Mouse (Mus musculus): ENCODE measurements at regions not wholly inside any gene's neighbourhood (a gene's known extent, or its start where the extent isn't known, plus 50 kb on each side); places are given as distances from the start of the nearest gene placed in this dataset.

- H3K4me1 ChIP-seq (replicated peaks) = no peaks in the 10 kb centered on the region
- no peak for ATAC-seq
- H3K4me3 ChIP-seq (replicated peaks) = no peak overlapping the region
- H3K9ac ChIP-seq (replicated peaks) = no peak overlapping the region
- whole genome bisulfite sequencing = 87% methylated on average over 3 of the region's 3 CpGs
- H3K36me3 ChIP-seq = no peaks in the 10 kb centered on the region
- H3K9me3 ChIP-seq = no peaks in the 10 kb centered on the region
- no peaks in the 10 kb centered on the region for H3K27me3 ChIP-seq
- H3K27ac ChIP-seq = no peak overlapping the region
- H3K4me2 ChIP-seq (replicated peaks) = no peak overlapping the region
These were observed 80.0 kb downstream of the Tex36 start for GRCm38 (mm10) chr7:133521936-133522335.

GRCm38 (mm10) chr7:133518926-133519325, 83.0 kb downstream of the Tex36 start:
- Histone ChIP-seq H3K27me3 (no peaks in the 10 kb centered on the region), H3K4me1 (replicated peaks) (no peaks in the 10 kb centered on the region), H3K9ac (replicated peaks) (no peak overlapping the region), H3K4me3 (replicated peaks) (no peak overlapping the region), H3K4me2 (replicated peaks) (no peak overlapping the region), H3K36me3 (no peaks in the 10 kb centered on the region), H3K9me3 (no peaks in the 10 kb centered on the region), H3K27ac (no peak overlapping the region)
- WGBS = 83% methylated on average over 3 of the region's 3 CpGs
- ATAC-seq = no peak

GRCm38 (mm10) chr7:133517576-133517975, 84.4 kb downstream of the Tex36 start:
- 90% methylated on average over 5 of the region's 5 CpGs for WGBS

GRCm38 (mm10) chr7:133510926-133511325, 91.0 kb downstream of the Tex36 start:
- H3K9me3 ChIP-seq = no peaks in the 10 kb centered on the region
- H3K36me3 ChIP-seq = no peaks in the 10 kb centered on the region
- no peak overlapping the region for H3K9ac ChIP-seq (replicated peaks)
- H3K4me2 ChIP-seq (replicated peaks) = no peak overlapping the region
- no peak overlapping the region for H3K4me3 ChIP-seq (replicated peaks)
- 69% methylated on average over 5 of the region's 5 CpGs for WGBS
- H3K27ac ChIP-seq = no peak overlapping the region
- ATAC-seq = no peak
- H3K4me1 ChIP-seq (replicated peaks) = peaks cover 11% of the 10 kb centered on the region; the same call in 1 of the 2 replicates
- H3K27me3 ChIP-seq = 0 out of 2 replicates have a peak, but pooled peaks cover 2% of the 10 kb centered on the region

More at GRCm38 (mm10) chr7:133517576-133517975, 84.4 kb downstream of the Tex36 start:
- no peak for ATAC-seq
- no peaks in the 10 kb centered on the region for H3K36me3 ChIP-seq
- H3K4me2 ChIP-seq (replicated peaks) = no peak overlapping the region
- H3K27me3 ChIP-seq = no peaks in the 10 kb centered on the region
- H3K27ac ChIP-seq = no peak overlapping the region
- H3K9me3 ChIP-seq = no peaks in the 10 kb centered on the region
- no peak overlapping the region for H3K4me3 ChIP-seq (replicated peaks)
- no peaks in the 10 kb centered on the region for H3K4me1 ChIP-seq (replicated peaks)
- no peak overlapping the region for H3K9ac ChIP-seq (replicated peaks)

- 19% methylated on average over 4 of the region's 4 CpGs for WGBS
- H3K27ac ChIP-seq = no peak overlapping the region
- no peaks in the 10 kb centered on the region for H3K9me3 ChIP-seq
- H3K4me3 ChIP-seq (replicated peaks) = no peak overlapping the region
- H3K4me2 ChIP-seq (replicated peaks) = no peak overlapping the region
- H3K4me1 ChIP-seq (replicated peaks) = peaks cover 11% of the 10 kb centered on the region; the same call in 1 of the 2 replicates
- no peaks in the 10 kb centered on the region for H3K36me3 ChIP-seq
- no peak for ATAC-seq
- H3K27me3 ChIP-seq = 0 out of 2 replicates have a peak, but pooled peaks cover 2% of the 10 kb centered on the region
- no peak overlapping the region for H3K9ac ChIP-seq (replicated peaks)
These were observed 92.5 kb downstream of the Tex36 start for GRCm38 (mm10) chr7:133509486-133509885.

GRCm38 (mm10) chr7:133508370-133509012, 93.5 kb downstream of the Tex36 start:
- no peak for ATAC-seq
- Histone ChIP-seq H3K4me2 (replicated peaks) (no peak overlapping the region), H3K27ac (no peak overlapping the region), H3K36me3 (no peaks in the 10 kb centered on the region), H3K4me3 (replicated peaks) (no peak overlapping the region), H3K9ac (replicated peaks) (no peak overlapping the region), H3K27me3 (0 out of 2 replicates have a peak, but pooled peaks cover 2% of the 10 kb centered on the region), H3K4me1 (replicated peaks) (peaks cover 11% of the 10 kb centered on the region; the same call in 1 of the 2 replicates), H3K9me3 (no peaks in the 10 kb centered on the region)
- 64% methylated on average over 11 of the region's 11 CpGs for WGBS

GRCm38 (mm10) chr7:133505628-133506027, 96.3 kb downstream of the Tex36 start:
- peaks cover 15% of the 10 kb centered on the region for H3K4me1 ChIP-seq (replicated peaks)
- H3K4me3 ChIP-seq (replicated peaks) = no peak overlapping the region
- WGBS = 87% methylated on average over 2 of the region's 2 CpGs
- no peaks in the 10 kb centered on the region for H3K9me3 ChIP-seq
- no peak overlapping the region for H3K27ac ChIP-seq
- H3K36me3 ChIP-seq = no peaks in the 10 kb centered on the region
- no peak overlapping the region for H3K9ac ChIP-seq (replicated peaks)
- H3K27me3 ChIP-seq = 0 out of 2 replicates have a peak, but pooled peaks cover 8% of the 10 kb centered on the region
- no peak for ATAC-seq
- no peak overlapping the region for H3K4me2 ChIP-seq (replicated peaks)

GRCm38 (mm10) chr7:133503946-133504345, 98.0 kb downstream of the Tex36 start:
- H3K4me2 ChIP-seq (replicated peaks) = no peak overlapping the region
- no peaks in the 10 kb centered on the region for H3K36me3 ChIP-seq
- H3K9me3 ChIP-seq = no peaks in the 10 kb centered on the region
- no peak overlapping the region for H3K9ac ChIP-seq (replicated peaks)
- ATAC-seq = no peak
- H3K4me3 ChIP-seq (replicated peaks) = no peak overlapping the region
- H3K27me3 ChIP-seq = 0 out of 2 replicates have a peak, but pooled peaks cover 8% of the 10 kb centered on the region
- WGBS = 73% methylated on average over 5 of the region's 5 CpGs
- H3K27ac ChIP-seq = no peak overlapping the region
- peaks cover 6% of the 10 kb centered on the region for H3K4me1 ChIP-seq (replicated peaks)

- Histone ChIP-seq H3K9me3 (no peaks in the 10 kb centered on the region), H3K4me2 (replicated peaks) (no peak overlapping the region), H3K27me3 (0 out of 2 replicates have a peak, but pooled peaks cover 9% of the 10 kb centered on the region), H3K36me3 (no peaks in the 10 kb centered on the region), H3K4me3 (replicated peaks) (no peak overlapping the region), H3K9ac (replicated peaks) (no peak overlapping the region), H3K4me1 (replicated peaks) (peaks cover 4% of the 10 kb centered on the region; the same call in 1 of the 2 replicates), H3K27ac (no peak overlapping the region)
- no peak for ATAC-seq
- WGBS = 66% methylated on average over 4 of the region's 4 CpGs
These were observed 99.2 kb downstream of the Tex36 start for GRCm38 (mm10) chr7:133502731-133503130.

GRCm38 (mm10) chr7:133497551-133497950, 104.4 kb downstream of the Tex36 start:
- Histone ChIP-seq H3K27ac (no peak overlapping the region), H3K27me3 (0 out of 2 replicates have a peak, but pooled peaks cover 9% of the 10 kb centered on the region), H3K4me2 (replicated peaks) (no peak overlapping the region), H3K36me3 (no peaks in the 10 kb centered on the region), H3K4me3 (replicated peaks) (no peak overlapping the region), H3K4me1 (replicated peaks) (peaks cover 12% of the 10 kb centered on the region), H3K9me3 (no peaks in the 10 kb centered on the region), H3K9ac (replicated peaks) (no peak overlapping the region)
- ATAC-seq = no peak
- WGBS = 94% methylated on average over 3 of the region's 3 CpGs

GRCm38 (mm10) chr7:133494982-133495550, 106.9 kb downstream of the Tex36 start:
- H3K4me3 ChIP-seq (replicated peaks) = no peak overlapping the region
- H3K27ac ChIP-seq = no peak overlapping the region
- no peaks in the 10 kb centered on the region for H3K9me3 ChIP-seq
- H3K27me3 ChIP-seq = 0 out of 2 replicates have a peak, but pooled peaks cover 3% of the 10 kb centered on the region
- no peak for ATAC-seq
- 50% methylated on average over 8 of the region's 8 CpGs for WGBS
- no peak overlapping the region for H3K4me2 ChIP-seq (replicated peaks)
- no peaks in the 10 kb centered on the region for H3K36me3 ChIP-seq
- peaks cover 12% of the 10 kb centered on the region for H3K4me1 ChIP-seq (replicated peaks)
- no peak overlapping the region for H3K9ac ChIP-seq (replicated peaks)

- Histone ChIP-seq H3K9me3 (no peaks in the 10 kb centered on the region), H3K4me3 (replicated peaks) (no peak overlapping the region), H3K9ac (replicated peaks) (no peak overlapping the region), H3K4me1 (replicated peaks) (peaks cover 12% of the 10 kb centered on the region), H3K4me2 (replicated peaks) (no peak overlapping the region), H3K36me3 (no peaks in the 10 kb centered on the region), H3K27ac (no peak overlapping the region), H3K27me3 (0 out of 2 replicates have a peak, but pooled peaks cover 3% of the 10 kb centered on the region)
- no peak for ATAC-seq
- WGBS = 80% methylated on average over 10 of the region's 10 CpGs
These were observed 107.5 kb downstream of the Tex36 start for GRCm38 (mm10) chr7:133494256-133494981.

Data from midbrain, embryonic 13.5 days (tissue).